Mouse (Mus musculus) kidney, postnatal 0 days (tissue): Measurements from ENCODE around the gene Mtx1. TPM values are rescaled to one million over a fixed set of nuclear protein-coding genes. Genes with fewer than 3 reads are reported as not detected.

Experiments used
- ATAC-seq: fragments of 200-750 bp; cut with Nextera tagmentation; replicated peaks from 2 replicates; pipeline ENCODE4 v1.8.0; 2017; ENCODE audit warnings: low read depth, moderate number of reproducible peaks, moderate TSS enrichment, moderate library complexity; ENCODE audit not compliant: low FRiP score
- DNase-seq: peaks from one replicate; pipeline ENCODE4 v3.0.0-alpha.2; 2016; ENCODE audit warnings: low spot score
- H3K27ac ChIP-seq: fragments of 300-500 bp; sonication (generic); 2 replicates; pipeline ENCODE4 v1.5.1; 2014; ENCODE audit warnings: mild to moderate bottlenecking
- H3K27me3 ChIP-seq: fragments of 300-500 bp; sonication (generic); 2 replicates; pipeline ENCODE4 v1.6.1; 2014; ENCODE audit warnings: low read length, mixed read lengths; ENCODE audit not compliant: insufficient read depth
- H3K36me3 ChIP-seq: fragments of 300-500 bp; sonication (generic); 2 replicates; pipeline ENCODE4 v1.6.1; 2014; ENCODE audit warnings: low read length, mixed read lengths; ENCODE audit not compliant: insufficient read depth
- H3K4me1 ChIP-seq: fragments of 300-500 bp; sonication (generic); replicated peaks from 2 replicates; pipeline ENCODE4 v1.6.1; 2014; ENCODE audit warnings: antibody characterized with exemption, low read length, mixed read lengths; ENCODE audit not compliant: insufficient read depth
- H3K4me2 ChIP-seq: fragments of 300-500 bp; sonication (generic); 2 replicates; pipeline ENCODE4 v1.6.1; 2014; ENCODE audit warnings: mild to moderate bottlenecking, low read length, moderate library complexity, mixed read lengths
- H3K4me3 ChIP-seq: fragments of 300-500 bp; sonication (generic); replicated peaks from 2 replicates; pipeline ENCODE4 v1.5.1; 2014; ENCODE audit warnings: low read depth, low read length
- H3K9ac ChIP-seq: fragments of 300-500 bp; sonication (generic); 2 replicates; pipeline ENCODE4 v1.6.1; 2014; ENCODE audit warnings: low read depth, low read length
- H3K9me3 ChIP-seq: fragments of 300-500 bp; sonication (generic); replicated peaks from 2 replicates; pipeline ENCODE4 v1.6.1; 2016; ENCODE audit warnings: low read length, inconsistent platforms, mixed read lengths
- CTCF ChIP-seq: IDR thresholded peaks from 2 replicates; pipeline ENCODE4 v1.5.1; 2016; ENCODE audit warnings: antibody characterized with exemption, low read depth, mild to moderate bottlenecking, moderate library complexity
- WGBS: fragments of 180-500 bp; shearing (Covaris S2); extraction: QIAGEN DNeasy Blood & Tissue Kit; methylation state at CpG from one replicate; pipeline ENCODE4 v1.1.7; 2014; 5-methylcytosine and 5-hydroxymethylcytosine counted together
- polyA plus RNA-seq: library from polyadenylated mRNA; unstranded; fragments of >200 nt; fragmentation: Nextera tagmentation; extraction: Ambion mirVana; gene quantifications from 2 replicates; pipeline ENCODE4 v1.2.1, GENCODE M21; 2015

The Mtx1 gene
- polyA plus RNA-seq, 1 experiment from 2014 or later: 200 TPM

GRCm38 (mm10) chr3:89228836-89229235 lies 1.9 kb upstream of the Mtx1 start, which contains the start of gene Muc1:
Gene Muc1, plus strand, starts transcription at chr3:89229057.
- H3K9me3 ChIP-seq: no peaks in the 10 kb centered on the region
- no peak for TF ChIP-seq CTCF
- ATAC-seq (0 out of 2 replicates have a peak, but pooled peaks have one; percentile 4), DNase-seq (no peak)
- peak within 1 kb of the TSS; percentile 35; the same call in 1 of the 2 replicates for H3K9ac ChIP-seq
- peak within 1 kb of the TSS; percentile 69 for H3K4me2 ChIP-seq
- H3K27ac ChIP-seq: peak within 1 kb of the TSS; percentile 85
- no peaks in the 10 kb centered on the region for H3K36me3 ChIP-seq
- WGBS: 32% methylated on average over 10 of the region's 10 CpGs
- H3K4me3 ChIP-seq: peak within 1 kb of the TSS; percentile 33
- no peaks in the 10 kb centered on the region for H3K27me3 ChIP-seq
- peaks cover 27% of the 10 kb centered on the region for H3K4me1 ChIP-seq

- Histone ChIP-seq H3K27ac (peak overlapping the region; percentile 85), H3K9ac (peak overlapping the region; percentile 35; the same call in 1 of the 2 replicates), H3K4me2 (peak overlapping the region; percentile 69), H3K36me3 (no peaks in the 10 kb centered on the region), H3K27me3 (no peaks in the 10 kb centered on the region), H3K9me3 (no peaks in the 10 kb centered on the region), H3K4me1 (peaks cover 27% of the 10 kb centered on the region), H3K4me3 (peak overlapping the region; percentile 33)
- ATAC-seq (peak; percentile 56), DNase-seq (peak; percentile 94)
- peak; percentile 97 for TF ChIP-seq CTCF
- under 1% methylated on average over 20 of the region's 20 CpGs for WGBS
Observed at GRCm38 (mm10) chr3:89228180-89228549, 1.3 kb upstream of the Mtx1 start.

GRCm38 (mm10) chr3:89227307-89228179 lies 655 bp upstream of the Mtx1 start:
- WGBS: 4% methylated on average over 41 of the region's 41 CpGs
- no peak for TF ChIP-seq CTCF
- Histone ChIP-seq H3K9ac (peak overlapping the region; percentile 48), H3K27ac (peak overlapping the region; percentile 85), H3K27me3 (no peaks in the 10 kb centered on the region), H3K4me2 (peak overlapping the region; percentile 69), H3K4me3 (peak overlapping the region; percentile 33), H3K4me1 (peaks cover 24% of the 10 kb centered on the region), H3K36me3 (no peaks in the 10 kb centered on the region), H3K9me3 (no peaks in the 10 kb centered on the region)
- DNase-seq: peak; percentile 95
- peak; percentile 74 for ATAC-seq

GRCm38 (mm10) chr3:89226361-89226760 lies 527 bp downstream of the Mtx1 start:
- TF ChIP-seq CTCF: no peak
- DNase-seq (no peak), ATAC-seq (no peak)
- WGBS: 44% methylated on average over 11 of the region's 11 CpGs
- H3K36me3 ChIP-seq: no peaks in the 10 kb centered on the region
- no peaks in the 10 kb centered on the region for H3K27me3 ChIP-seq
- H3K9ac ChIP-seq: no peak overlapping the region
- H3K4me2 ChIP-seq: peak overlapping the region; percentile 69; the same call in 1 of the 2 replicates
- H3K4me3 ChIP-seq: no peak overlapping the region
- no peaks in the 10 kb centered on the region for H3K9me3 ChIP-seq
- H3K27ac ChIP-seq: no peak overlapping the region
- peaks cover 24% of the 10 kb centered on the region for H3K4me1 ChIP-seq

- no peaks in the 10 kb centered on the region for H3K9me3 ChIP-seq
- ATAC-seq: no peak
- DNase-seq: no peak
- H3K9ac ChIP-seq: no peak overlapping the region
- no peak for TF ChIP-seq CTCF
- no peaks in the 10 kb centered on the region for H3K27me3 ChIP-seq
- 57% methylated on average over 4 of the region's 4 CpGs for WGBS
- H3K4me2 ChIP-seq: no peak overlapping the region
- H3K27ac ChIP-seq: no peak overlapping the region
- no peaks in the 10 kb centered on the region for H3K36me3 ChIP-seq
- no peak overlapping the region for H3K4me3 ChIP-seq
- H3K4me1 ChIP-seq: peaks cover 24% of the 10 kb centered on the region
Observed at GRCm38 (mm10) chr3:89225918-89226317, 970 bp downstream of the Mtx1 start.

- no peak overlapping the region for H3K4me3 ChIP-seq
- 69% methylated on average over 12 of the region's 12 CpGs for WGBS
- no peak for TF ChIP-seq CTCF
Observed at GRCm38 (mm10) chr3:89225321-89225815, 1.5 kb downstream of the Mtx1 start.

More at GRCm38 (mm10) chr3:89225321-89225815, 1.5 kb downstream of the Mtx1 start:
- ATAC-seq: no peak
- H3K27me3 ChIP-seq: no peaks in the 10 kb centered on the region
- no peak overlapping the region for H3K4me2 ChIP-seq
- no peak for DNase-seq
- no peaks in the 10 kb centered on the region for H3K9me3 ChIP-seq
- H3K4me1 ChIP-seq: peaks cover 24% of the 10 kb centered on the region
- no peaks in the 10 kb centered on the region for H3K36me3 ChIP-seq
- no peak overlapping the region for H3K27ac ChIP-seq
- no peak overlapping the region for H3K9ac ChIP-seq
